Mouse (Mus musculus): ENCODE measurements around the gene Aen. TPM values are rescaled to one million over a fixed set of nuclear protein-coding genes. Genes with fewer than 3 reads are reported as not detected.
A peak's percentile ranks its signal among the peaks of the same experiment; 100 is the strongest.

Aen gene
- polyA plus RNA-seq, 1 experiment from 2014 or later, result 21.4 TPM

DNA sequence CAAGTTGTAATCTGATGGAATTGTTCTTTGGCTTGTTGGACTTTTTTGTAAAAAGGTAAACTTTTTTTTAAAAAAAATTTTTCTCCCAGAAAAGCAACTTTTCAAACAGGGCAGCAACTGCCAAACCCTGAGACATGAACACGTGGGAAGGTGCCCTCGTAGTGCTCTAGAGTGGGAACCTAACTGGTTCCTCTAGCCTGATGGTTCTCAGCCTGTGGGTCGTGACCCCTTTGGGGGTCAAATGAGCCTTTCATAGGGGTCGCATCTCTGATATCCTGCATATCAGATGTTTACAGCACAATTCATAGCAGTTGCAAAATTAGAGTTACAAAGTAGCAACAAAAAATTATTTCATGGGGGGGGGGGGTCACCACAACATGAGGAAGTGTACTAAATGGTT, 15.6 kb downstream of the Aen start:
- Histone ChIP-seq H3K36me3 (ENCODE audit: inconsistent target) (peaks cover 16% of the 10 kb centered on the region; the same call in 1 of the 2 replicates), H3K27ac (no peak overlapping the region)
- WGBS (ENCODE audit: missing documents), result 90% methylated on average over 4 of the region's 4 CpGs

DNA sequence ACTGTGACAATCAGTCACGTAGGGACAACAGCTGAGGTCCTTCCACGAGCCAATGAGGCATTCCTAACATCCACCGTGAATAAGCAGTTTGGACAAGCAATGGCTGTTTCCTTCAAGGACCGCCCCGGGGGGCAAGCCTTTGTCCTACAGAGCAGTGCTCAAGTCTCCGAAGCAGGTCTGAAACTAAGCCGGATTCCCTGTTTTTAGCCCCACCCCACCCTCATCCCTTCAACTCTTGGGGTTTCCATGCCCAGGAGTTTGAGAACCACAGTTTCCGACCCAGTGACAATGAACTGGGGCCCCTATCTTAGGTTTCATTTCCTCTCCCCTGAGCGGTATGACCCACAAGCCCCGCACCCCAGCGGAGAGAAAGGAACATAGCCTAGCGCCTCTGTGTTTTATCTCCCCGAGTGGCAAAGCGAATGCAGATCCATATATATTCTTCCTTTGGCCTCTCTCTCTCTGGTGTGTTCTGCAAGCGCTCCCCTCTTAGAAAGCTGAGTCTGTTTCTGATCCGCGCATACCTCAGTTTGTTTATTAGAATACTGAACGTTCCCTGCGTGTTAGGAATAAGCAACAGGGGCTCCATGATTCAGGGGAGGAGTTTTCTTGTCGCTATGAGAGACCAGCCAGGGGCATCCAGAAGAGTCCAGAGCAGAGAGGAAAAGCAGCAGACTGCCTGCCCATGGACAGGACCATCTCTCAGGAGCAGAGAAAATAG, 16.8 kb downstream of the Aen start:
- peak overlapping the region; percentile 46 for H3K4me3 ChIP-seq (ENCODE audit: inconsistent target)
- WGBS (ENCODE audit: missing documents), result 4% methylated on average over 20 of the region's 20 CpGs
- peak overlapping the region; percentile 45 for H3K27ac ChIP-seq
- peaks cover 10% of the 10 kb centered on the region; the same call in 1 of the 2 replicates for H3K79me2 ChIP-seq (ENCODE audit: inconsistent target)
- peaks cover 18% of the 10 kb centered on the region for H3K36me3 ChIP-seq (ENCODE audit: inconsistent target)

More for the DNA sequence above, 15.6 kb downstream of the Aen start:
- peaks cover 10% of the 10 kb centered on the region; the same call in 1 of the 2 replicates for H3K79me2 ChIP-seq (ENCODE audit: inconsistent target)
- no peak overlapping the region for H3K4me3 ChIP-seq (ENCODE audit: inconsistent target)

DNA sequence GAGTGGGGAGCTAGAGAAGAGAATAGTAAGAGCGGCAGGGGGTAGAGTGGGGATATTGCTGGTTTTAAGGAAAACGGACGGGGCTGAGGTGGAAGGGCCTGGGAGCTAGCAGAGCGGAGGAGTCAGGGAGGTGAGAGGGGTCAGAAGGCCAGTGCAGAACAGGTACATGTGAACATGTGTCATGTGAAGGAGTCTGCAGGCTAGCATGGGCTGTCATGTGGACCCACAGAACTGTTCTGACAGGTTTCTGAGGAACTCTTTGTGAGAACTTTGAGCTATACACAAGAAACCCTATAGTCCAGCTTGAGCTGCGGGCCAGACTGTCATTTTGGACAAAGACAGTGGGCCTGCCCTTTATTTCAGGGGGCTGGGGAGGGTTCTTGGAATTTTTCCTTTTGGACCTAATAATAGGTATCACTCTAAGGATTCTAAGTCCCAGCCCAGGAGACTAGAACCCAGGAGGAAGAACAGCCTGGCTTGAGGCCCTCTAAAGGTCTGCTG, 17.4 kb downstream of the Aen start, which contains the start of gene Isg20:
TSS of gene Isg20 (plus strand) at position 451 of the 501 bp plus-strand sequence.
- Histone ChIP-seq H3K27ac (peak within 1 kb of the TSS; percentile 45), H3K79me2 (ENCODE audit: inconsistent target) (peaks cover 10% of the 10 kb centered on the region; the same call in 1 of the 2 replicates), H3K4me3 (ENCODE audit: inconsistent target) (peak within 1 kb of the TSS; percentile 46), H3K36me3 (ENCODE audit: inconsistent target) (peaks cover 24% of the 10 kb centered on the region)
- 65% methylated on average over 5 of the region's 5 CpGs for WGBS (ENCODE audit: missing documents)

GRCm38 (mm10) chr7:78913649-78914544, 18.2 kb downstream of the Aen start:
- 39% methylated on average over 19 of the region's 19 CpGs for WGBS (ENCODE audit: missing documents)
- H3K79me2 ChIP-seq (ENCODE audit: inconsistent target), result peaks cover 10% of the 10 kb centered on the region; the same call in 1 of the 2 replicates
- H3K27ac ChIP-seq, result peak overlapping the region; percentile 45
- H3K36me3 ChIP-seq (ENCODE audit: inconsistent target), result peaks cover 33% of the 10 kb centered on the region
- H3K4me3 ChIP-seq (ENCODE audit: inconsistent target), result peak overlapping the region; percentile 46

- Histone ChIP-seq H3K27ac (no peak overlapping the region), H3K36me3 (ENCODE audit: inconsistent target) (peaks cover 39% of the 10 kb centered on the region), H3K79me2 (ENCODE audit: inconsistent target) (peaks cover 10% of the 10 kb centered on the region; the same call in 1 of the 2 replicates), H3K4me3 (ENCODE audit: inconsistent target) (no peak overlapping the region)
- 86% methylated on average over 3 of the region's 3 CpGs for WGBS (ENCODE audit: missing documents)
Measured at GRCm38 (mm10) chr7:78914545-78914845, 18.8 kb downstream of the Aen start.

- H3K36me3 ChIP-seq (ENCODE audit: inconsistent target), result peaks cover 39% of the 10 kb centered on the region
- no peak overlapping the region for H3K27ac ChIP-seq
- H3K79me2 ChIP-seq (ENCODE audit: inconsistent target), result peaks cover 10% of the 10 kb centered on the region; the same call in 1 of the 2 replicates
- 91% methylated on average over 10 of the region's 11 CpGs for WGBS (ENCODE audit: missing documents)
- no peak overlapping the region for H3K4me3 ChIP-seq (ENCODE audit: inconsistent target)
Measured at GRCm38 (mm10) chr7:78914896-78915510, 19.3 kb downstream of the Aen start.

- Histone ChIP-seq H3K27ac (no peak overlapping the region), H3K36me3 (ENCODE audit: inconsistent target) (peaks cover 44% of the 10 kb centered on the region), H3K4me3 (ENCODE audit: inconsistent target) (no peak overlapping the region), H3K79me2 (ENCODE audit: inconsistent target) (peaks cover 10% of the 10 kb centered on the region; the same call in 1 of the 2 replicates)
- WGBS (ENCODE audit: missing documents), result 45% methylated on average over 4 of the region's 4 CpGs
Measured at GRCm38 (mm10) chr7:78918686-78919085, 23.0 kb downstream of the Aen start.

GRCm38 (mm10) chr7:78922506-78922905, 26.9 kb downstream of the Aen start:
- Histone ChIP-seq H3K27ac (no peak overlapping the region), H3K79me2 (ENCODE audit: inconsistent target) (no peaks in the 10 kb centered on the region), H3K4me3 (ENCODE audit: inconsistent target) (no peak overlapping the region), H3K36me3 (ENCODE audit: inconsistent target) (peaks cover 30% of the 10 kb centered on the region)
- whole genome bisulfite sequencing (ENCODE audit: missing documents), result 89% methylated on average over 7 of the region's 7 CpGs

GRCm38 (mm10) chr7:78924300-78924699, 28.6 kb downstream of the Aen start:
- H3K36me3 ChIP-seq (ENCODE audit: inconsistent target), result peaks cover 12% of the 10 kb centered on the region; the same call in 1 of the 2 replicates
- no peak overlapping the region for H3K4me3 ChIP-seq (ENCODE audit: inconsistent target)
- H3K79me2 ChIP-seq (ENCODE audit: inconsistent target), result no peaks in the 10 kb centered on the region
- 19% methylated on average over 6 of the region's 6 CpGs for whole genome bisulfite sequencing (ENCODE audit: missing documents)
- no peak overlapping the region for H3K27ac ChIP-seq

- peaks cover 7% of the 10 kb centered on the region; the same call in 1 of the 2 replicates for H3K36me3 ChIP-seq (ENCODE audit: inconsistent target)
- H3K79me2 ChIP-seq (ENCODE audit: inconsistent target), result no peaks in the 10 kb centered on the region
- H3K27ac ChIP-seq, result no peak overlapping the region
- H3K4me3 ChIP-seq (ENCODE audit: inconsistent target), result no peak overlapping the region
- WGBS (ENCODE audit: missing documents), result 73% methylated on average over 7 of the region's 7 CpGs
Measured at GRCm38 (mm10) chr7:78924796-78925195, 29.1 kb downstream of the Aen start.

DNA sequence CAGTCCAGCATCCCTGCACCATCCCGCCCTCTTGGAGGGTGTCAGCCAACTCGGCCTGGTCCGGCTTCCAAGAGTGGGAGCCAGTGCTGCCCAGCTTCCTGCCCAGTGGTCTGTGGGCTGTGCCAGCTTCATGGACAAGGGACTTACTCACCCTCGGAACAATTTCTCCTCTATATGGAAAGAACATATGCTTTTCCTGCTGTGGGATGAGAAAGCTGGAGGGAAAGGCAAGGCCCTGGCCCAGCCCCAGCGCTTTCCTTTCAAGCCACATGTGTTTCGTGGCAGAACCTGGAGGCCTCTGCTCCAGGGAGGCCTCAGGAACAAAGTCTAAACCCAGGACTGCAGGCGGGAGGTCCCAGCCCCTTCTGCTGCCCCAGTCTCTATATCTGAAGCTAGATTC, 30.0 kb downstream of the Aen start:
- Histone ChIP-seq H3K36me3 (ENCODE audit: inconsistent target) (no peaks in the 10 kb centered on the region), H3K79me2 (ENCODE audit: inconsistent target) (no peaks in the 10 kb centered on the region), H3K4me3 (ENCODE audit: inconsistent target) (no peak overlapping the region), H3K27ac (no peak overlapping the region)
- WGBS (ENCODE audit: missing documents), result 95% methylated on average over 7 of the region's 7 CpGs

- no peak overlapping the region for H3K27ac ChIP-seq
- no peak overlapping the region for H3K4me3 ChIP-seq (ENCODE audit: inconsistent target)
- no peaks in the 10 kb centered on the region for H3K79me2 ChIP-seq (ENCODE audit: inconsistent target)
- H3K36me3 ChIP-seq (ENCODE audit: inconsistent target), result no peaks in the 10 kb centered on the region
- 97% methylated on average over 9 of the region's 9 CpGs for WGBS (ENCODE audit: missing documents)
Measured at GRCm38 (mm10) chr7:78926156-78926555, 30.5 kb downstream of the Aen start.

GRCm38 (mm10) chr7:78927266-78927665, 31.6 kb downstream of the Aen start:
- WGBS (ENCODE audit: missing documents), result 87% methylated on average over 3 of the region's 3 CpGs
- Histone ChIP-seq H3K4me3 (ENCODE audit: inconsistent target) (no peak overlapping the region), H3K36me3 (ENCODE audit: inconsistent target) (no peaks in the 10 kb centered on the region), H3K79me2 (ENCODE audit: inconsistent target) (no peaks in the 10 kb centered on the region), H3K27ac (no peak overlapping the region)

DNA sequence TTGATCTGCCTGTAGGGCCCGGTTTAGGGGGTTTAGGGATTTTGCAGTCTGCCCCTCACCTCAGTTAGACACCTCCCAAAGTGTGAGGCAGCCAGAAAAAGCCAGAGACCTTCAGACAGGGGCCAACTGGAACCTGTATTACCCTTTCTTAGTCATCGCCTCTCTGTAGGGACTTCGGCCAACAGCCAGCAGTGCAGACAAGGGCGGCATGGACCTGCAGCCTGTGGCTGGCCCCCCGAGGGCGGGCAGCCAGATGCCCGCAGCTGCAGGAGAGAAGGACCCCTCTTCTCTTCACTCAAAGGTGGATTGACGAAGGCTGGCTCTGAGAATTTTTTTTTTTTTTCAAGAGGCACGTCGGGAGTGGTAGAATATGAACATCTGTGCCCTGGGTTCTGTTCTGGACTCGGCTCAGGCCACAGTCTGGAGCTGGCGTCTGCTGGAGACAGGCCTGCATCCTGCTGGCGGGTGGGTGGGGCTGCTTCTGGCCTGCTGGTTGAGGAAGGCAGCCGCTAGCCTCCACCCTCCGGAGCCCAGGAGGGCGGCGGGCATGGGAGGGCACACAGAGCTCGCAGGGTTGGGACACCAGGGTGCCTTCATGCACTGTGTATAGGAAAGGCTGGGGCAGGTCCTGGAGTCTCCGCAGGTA, 43.4 kb downstream of the Aen start:
- WGBS (ENCODE audit: missing documents), result 72% methylated on average over 19 of the region's 19 CpGs
- Histone ChIP-seq H3K4me3 (ENCODE audit: inconsistent target) (no peak overlapping the region), H3K79me2 (ENCODE audit: inconsistent target) (no peaks in the 10 kb centered on the region), H3K36me3 (ENCODE audit: inconsistent target) (no peaks in the 10 kb centered on the region), H3K27ac (no peak overlapping the region)
